Mouse (Mus musculus): ENCODE results near the gene Josd1.

DNA sequence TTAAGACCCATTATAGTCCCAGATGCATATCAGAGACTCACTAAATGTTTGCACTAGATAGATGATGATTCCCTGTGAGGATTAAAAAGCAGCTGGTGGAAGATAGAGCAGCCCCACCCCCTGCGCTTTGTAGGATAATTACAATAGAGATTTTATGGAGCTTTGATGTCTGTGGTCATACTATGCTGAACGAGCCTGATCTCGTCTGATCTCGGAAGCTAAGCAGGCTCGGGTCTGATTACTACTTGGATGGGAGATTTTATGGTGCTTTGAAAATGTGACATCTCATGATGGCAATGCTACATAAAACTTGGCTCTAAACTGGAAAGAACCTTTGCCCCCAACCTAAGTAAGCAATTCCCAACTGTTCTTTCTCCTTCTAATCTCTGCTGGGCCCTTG lies 4.6 kb upstream of the Josd1 start:
- TF ChIP-seq MYOG (IDR thresholded peaks at IDR 0.05; ENCODE audit: control insufficient read depth, extremely low read depth, insufficient read length) (no peak), MYOD1 (IDR thresholded peaks at IDR 0.05; ENCODE audit: control insufficient read depth, insufficient read length, low read depth) (no peak), MAX (IDR thresholded peaks at IDR 0.05) (no peak)
